Mouse (Mus musculus) kidney, adult 10 weeks (tissue): ENCODE data around the gene Slc27a5. TPM values are rescaled to one million over a fixed set of nuclear protein-coding genes. Genes with fewer than 3 reads are reported as not detected.

ENCODE experiments used
- polyA plus RNA-seq: library from polyadenylated mRNA; stranded (reverse); fragments of 350-450 nt; fragmentation: Illumina TruSeq; extraction: RNeasy Lipid Tissue Mini Kit (QIAGEN cat#74804); gene quantifications from one replicate; pipeline ENCODE4 v1.2.3, GENCODE M21; 2014; ENCODE audit warnings: low read depth, low replicate concordance

The Slc27a5 gene
- polyA plus RNA-seq = not detected

DNA sequence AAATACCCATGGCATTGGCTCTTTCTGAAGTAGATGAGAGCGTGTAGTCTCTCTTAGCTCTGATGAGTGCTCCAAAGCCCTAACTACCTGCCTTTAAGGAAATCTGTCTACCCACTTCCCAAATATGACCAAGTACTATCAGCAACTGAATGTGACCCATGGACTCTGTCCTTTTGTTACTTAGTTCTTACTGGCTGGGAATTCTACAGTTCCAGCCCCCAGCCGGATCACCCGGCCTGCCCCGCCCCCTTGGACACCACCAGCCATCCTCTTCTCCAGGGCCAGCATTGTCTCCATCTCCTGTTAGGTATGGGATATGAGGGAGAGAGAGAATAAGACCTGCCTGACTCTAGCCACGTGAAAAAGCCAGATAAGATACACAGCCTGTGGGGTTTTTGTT, at the start of gene Slc27a5:
TSS of gene Slc27a5 (minus strand) at position 140 of the 400 bp plus-strand sequence.

DNA sequence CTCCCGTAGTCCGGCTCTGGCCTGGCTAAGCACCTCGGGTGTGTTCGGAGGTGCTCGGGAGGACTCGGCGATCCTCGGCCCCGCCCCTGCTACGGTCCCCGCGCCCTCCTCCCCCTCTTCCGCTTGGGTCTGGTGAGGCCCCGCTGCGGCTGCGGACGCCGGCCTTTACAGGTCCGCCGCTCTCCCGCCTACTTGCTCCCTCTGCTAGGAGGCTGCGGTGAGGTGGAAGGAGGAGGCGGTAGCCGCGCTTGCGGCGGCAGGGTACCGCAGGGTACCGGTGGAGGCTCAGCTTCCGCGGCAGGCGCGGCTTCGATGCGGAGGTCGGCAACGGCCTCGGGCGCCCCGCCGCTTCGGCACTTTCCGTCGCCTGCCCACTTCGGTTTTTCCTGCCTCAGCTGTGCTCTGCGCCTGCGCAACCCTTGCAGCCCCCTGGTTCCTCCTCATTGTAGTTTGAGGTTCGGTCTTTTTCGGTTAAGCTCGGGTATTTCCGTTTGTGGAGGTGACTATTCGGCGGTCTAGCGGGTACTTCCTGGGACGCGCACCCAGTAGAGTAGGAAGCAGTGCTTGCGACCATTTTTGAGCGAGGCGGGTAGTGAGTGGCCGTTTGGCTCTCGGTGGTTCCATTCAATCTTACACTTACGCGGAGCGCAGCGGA, 40.0 kb upstream of the Slc27a5 start, which contains the start of gene Ube2m:
TSS of gene Ube2m (minus strand) at position 375 of the 655 bp plus-strand sequence.

DNA sequence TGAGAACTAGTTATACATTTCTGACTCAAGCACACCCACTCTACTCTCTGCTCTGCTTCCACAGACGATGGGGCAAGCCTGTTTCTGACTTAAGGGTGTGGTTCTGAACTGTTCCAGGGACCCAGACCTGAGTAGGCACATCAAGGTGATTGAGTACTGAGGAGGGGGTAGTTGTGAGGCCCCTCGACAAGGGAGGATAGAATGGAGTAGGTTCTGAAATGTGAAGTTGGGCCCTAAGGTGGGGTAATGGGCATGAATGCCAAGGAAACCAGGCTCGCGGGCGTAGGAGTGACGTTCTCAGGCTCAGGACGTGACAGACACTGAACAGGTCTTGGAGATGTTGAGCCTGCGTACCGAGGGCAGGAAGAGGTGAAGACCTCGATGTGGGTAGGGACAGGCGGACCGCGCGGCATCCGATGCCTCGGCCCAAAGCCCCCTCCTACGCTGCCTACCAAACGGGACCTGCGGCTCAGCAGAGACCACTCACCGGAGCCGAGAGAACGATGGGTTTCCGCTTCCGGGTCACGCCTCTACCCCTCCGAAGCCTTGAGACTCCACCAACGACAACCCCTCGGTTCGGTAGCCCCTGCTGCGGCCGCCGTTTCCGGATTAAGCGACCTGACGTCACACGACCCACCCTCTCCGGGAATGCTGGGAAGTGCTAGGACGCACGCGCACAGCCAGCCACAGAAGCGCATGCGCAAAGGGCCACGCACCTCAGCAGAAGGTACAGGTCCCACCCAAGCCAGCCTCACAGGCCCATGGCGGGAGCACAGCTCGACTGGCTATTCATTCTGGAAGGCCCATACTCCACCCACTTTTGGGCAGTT, 36.4 kb upstream of the Slc27a5 start, which contains the start of gene Chmp2a:
TSS of gene Chmp2a (minus strand) at position 660 of the 830 bp plus-strand sequence.

DNA sequence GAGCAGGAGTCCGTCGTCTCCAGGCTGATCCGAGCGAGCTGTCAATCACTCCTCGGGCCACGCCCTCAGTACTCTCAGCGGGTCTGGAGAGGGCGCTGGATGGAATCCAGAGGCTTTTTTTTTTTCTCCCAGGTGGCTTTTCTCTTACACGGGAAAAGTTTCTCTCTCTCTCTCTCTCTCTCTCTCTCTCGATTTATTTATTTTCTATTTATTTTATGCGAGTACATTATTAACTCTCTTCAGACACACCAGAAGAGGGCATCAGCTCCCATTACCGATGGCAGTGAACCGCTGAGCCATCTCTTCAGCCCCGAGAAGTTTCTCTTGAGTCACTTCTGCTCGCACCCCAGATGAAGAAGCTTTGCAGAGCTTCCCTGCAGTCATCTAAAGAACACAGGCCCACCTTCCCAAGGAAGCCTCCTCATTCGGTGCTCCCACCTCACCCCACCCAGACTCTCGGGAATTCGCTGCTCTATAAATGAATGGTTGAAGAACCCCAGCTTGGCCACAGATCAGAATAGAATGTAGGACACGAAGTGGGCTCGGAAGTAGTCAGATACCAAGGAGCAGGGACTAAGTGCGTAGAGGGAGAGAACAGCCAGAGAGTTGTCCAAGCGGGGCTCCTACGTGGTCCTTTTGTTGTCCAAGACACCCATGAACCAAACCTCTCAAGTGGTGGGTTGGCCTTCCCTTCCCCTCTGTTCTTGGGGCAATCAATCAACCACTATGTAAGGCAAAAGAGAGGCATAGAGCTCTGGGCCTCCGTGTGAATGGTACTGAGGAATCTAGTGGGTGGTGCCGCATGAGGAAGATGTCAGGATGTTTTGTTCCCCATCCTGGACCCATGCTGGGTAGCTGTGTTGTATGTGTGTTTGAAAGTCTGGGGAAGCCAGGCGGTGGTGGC, 12.3 kb upstream of the Slc27a5 start, which contains the start of gene Zbtb45:
TSS of gene Zbtb45 (minus strand) at position 30 of the 904 bp plus-strand sequence.

DNA sequence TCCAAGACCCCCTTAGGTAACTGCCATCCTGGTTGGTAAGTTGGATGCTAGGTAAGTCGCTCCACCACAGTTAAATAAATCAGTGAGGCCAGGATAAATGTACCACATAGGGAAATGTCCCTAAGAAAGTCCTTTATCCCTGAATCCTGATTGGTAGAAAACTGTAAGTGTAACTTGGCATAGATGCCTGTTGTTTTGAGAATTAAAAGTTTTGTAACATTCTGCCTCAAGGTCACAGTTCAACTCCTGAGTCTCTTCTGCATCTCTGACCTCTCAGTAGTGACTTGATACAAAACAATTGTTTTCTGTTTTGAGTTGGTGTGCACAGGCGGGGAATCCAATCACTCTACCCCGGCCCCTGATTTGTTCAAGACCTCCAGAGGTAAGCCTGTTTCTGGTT, 859 bp upstream of the Slc27a5 start, which contains the start of gene Trim28:
TSS of gene Trim28 (plus strand) at position 264 of the 400 bp plus-strand sequence.

DNA sequence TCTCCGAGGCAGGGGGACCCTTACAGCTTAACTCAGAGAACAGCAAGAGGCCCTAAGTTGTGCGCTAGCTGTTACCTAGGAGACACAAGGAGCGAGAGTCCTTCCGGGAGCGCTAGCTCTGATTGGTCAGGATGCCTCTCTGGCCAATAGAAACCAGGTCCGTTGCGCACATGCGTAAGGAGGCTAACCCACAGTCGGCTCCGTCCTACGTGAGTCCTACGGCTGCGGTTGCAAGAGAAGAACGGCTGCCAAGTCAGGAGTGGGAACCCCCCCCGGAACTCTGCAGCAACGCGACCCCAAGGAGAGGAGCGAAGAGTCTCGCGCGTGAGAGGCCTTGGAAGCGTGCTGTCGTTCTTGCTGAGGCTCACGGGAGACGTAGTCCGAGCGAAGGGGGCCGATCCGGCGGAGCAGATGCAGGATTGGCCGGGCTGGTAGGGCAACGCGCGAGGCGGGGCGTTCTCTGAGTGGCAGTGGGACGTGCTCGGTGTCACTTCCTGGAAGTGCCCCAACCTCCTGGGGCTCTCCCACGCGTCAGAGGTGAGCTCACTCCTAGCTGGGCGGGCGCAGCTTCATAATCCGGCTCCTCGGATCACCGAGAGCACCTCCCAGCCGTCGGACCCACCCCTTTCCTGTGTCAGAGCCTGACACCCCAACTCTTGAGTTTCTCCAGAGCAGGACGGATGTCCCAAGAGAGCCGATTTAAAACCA, 20.2 kb downstream of the Slc27a5 start, which contains the start of gene Zfp446:
TSS of gene Zfp446 (plus strand) at position 167 of the 708 bp plus-strand sequence.

DNA sequence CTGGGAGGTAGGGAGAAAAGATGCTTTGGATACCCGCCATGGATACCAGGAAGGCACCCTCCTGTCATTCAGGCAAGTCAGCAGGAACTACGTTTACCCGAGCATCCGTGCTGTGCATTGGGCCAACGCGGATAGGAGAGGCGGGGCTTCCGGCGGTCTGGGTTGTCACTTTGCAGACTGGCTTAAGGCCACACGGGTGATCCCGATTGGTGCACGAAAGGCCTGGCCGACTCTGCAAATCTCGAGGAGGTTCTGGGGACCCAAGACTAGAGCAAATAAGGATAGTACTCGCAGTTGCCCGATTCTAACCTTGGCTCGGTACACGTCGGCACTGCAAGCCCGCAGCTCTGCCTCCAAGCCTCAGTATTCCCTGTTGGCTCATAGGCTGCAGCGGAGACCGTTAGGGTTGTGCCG, 32.3 kb downstream of the Slc27a5 start, which contains the start of gene Zfp324:
TSS of gene Zfp324 (plus strand) at position 161 of the 414 bp plus-strand sequence.

Other genes with a start within 250 kb of the Slc27a5 start
- 0.81 TPM for gene Zscan18, start 194.6 kb downstream of the Slc27a5 start, polyA plus RNA-seq
- gene Zfp329, start 179.3 kb downstream of the Slc27a5 start, polyA plus RNA-seq = 24.1 TPM
- gene Zfp110, start 163.4 kb downstream of the Slc27a5 start, polyA plus RNA-seq = 30.9 TPM
- 5.7 TPM for gene Zfp128, start 117.0 kb downstream of the Slc27a5 start, polyA plus RNA-seq
- 5.6 TPM for gene Zscan22, start 100.4 kb downstream of the Slc27a5 start, polyA plus RNA-seq
- 13.9 TPM for gene Rps5, start 75.9 kb downstream of the Slc27a5 start, polyA plus RNA-seq
- 0.16 TPM for gene Rnf225, start 70.8 kb downstream of the Slc27a5 start, polyA plus RNA-seq
- 2.7 TPM for gene Zfp324, start 32.4 kb downstream of the Slc27a5 start, polyA plus RNA-seq
- 2.0 TPM for gene Zfp446, start 20.3 kb downstream of the Slc27a5 start, polyA plus RNA-seq
- 13.1 TPM for gene Trim28, start 922 bp upstream of the Slc27a5 start, polyA plus RNA-seq
- gene Zbtb45, start 11.8 kb upstream of the Slc27a5 start, polyA plus RNA-seq = 0.44 TPM
- 117 TPM for gene Chmp2a, start 36.6 kb upstream of the Slc27a5 start, polyA plus RNA-seq
- 64.8 TPM for gene Ube2m, start 40.1 kb upstream of the Slc27a5 start, polyA plus RNA-seq
- gene Mzf1, start 56.6 kb upstream of the Slc27a5 start, polyA plus RNA-seq = 0.36 TPM
- gene Vmn1r85, start 97.0 kb upstream of the Slc27a5 start, polyA plus RNA-seq = not detected
- gene Vmn1r86, start 121.7 kb upstream of the Slc27a5 start, polyA plus RNA-seq = not detected
- not detected for gene Vmn1r87, start 142.0 kb upstream of the Slc27a5 start, polyA plus RNA-seq
- gene Vmn1r88, start 161.4 kb upstream of the Slc27a5 start, polyA plus RNA-seq = not detected
- not detected for gene Vmn1r89, start 214.8 kb upstream of the Slc27a5 start, polyA plus RNA-seq